Mouse (Mus musculus) ES-E14 (cell line): ENCODE data around the gene Ankrd66.

Source experiments
- CHD2 ChIP-seq: IDR thresholded peaks from 2 replicates; pipeline ENCODE4 v1.6.1; 2014; ENCODE audit warnings: mild to moderate bottlenecking, low read depth, low read length, inconsistent platforms
- HCFC1 ChIP-seq: IDR thresholded peaks from 2 replicates; pipeline ENCODE4 v1.6.1; 2012; ENCODE audit warnings: low read length, inconsistent platforms, borderline replicate concordance; ENCODE audit not compliant: insufficient read depth
- ZNF384 ChIP-seq: IDR thresholded peaks from 2 replicates; pipeline ENCODE4 v1.6.1; 2012; ENCODE audit warnings: low read depth, low read length, inconsistent platforms

- TF ChIP-seq CHD2 (no peak), HCFC1 (no peak), ZNF384 (no peak)
Observed at GRCm38 (mm10) chr17:43495502-43495901, 47.9 kb downstream of the Ankrd66 start.
